Mouse (Mus musculus) ES-E14 (cell line): ENCODE results near the gene Ppp2r2c. TPM values are rescaled to one million over a fixed set of nuclear protein-coding genes. Genes with fewer than 3 reads are reported as not detected.

Source experiments
- DNase-seq: peaks from one replicate; pipeline ENCODE4 v3.0.0-alpha.2; 2013; ENCODE audit warnings: low read depth, low spot score
- H3K27ac ChIP-seq: 2 replicates; pipeline ENCODE4 v1.5.1; 2012; ENCODE audit warnings: low read depth, mild to moderate bottlenecking, low read length, moderate library complexity, mixed read lengths; ENCODE audit not compliant: poor library complexity, insufficient read depth, severe bottlenecking
- H3K36me3 ChIP-seq: 2 replicates; pipeline ENCODE4 v1.6.1; 2012; ENCODE audit warnings: mild to moderate bottlenecking, low read length, moderate library complexity, mixed read lengths; ENCODE audit not compliant: control insufficient read depth, poor library complexity, insufficient read depth, severe bottlenecking
- H3K4me1 ChIP-seq, 2 experiments: fragments of 150-350 bp in 1 of 2; sonication (generic) in 1 of 2; 2 replicates each; pipeline ENCODE4 v1.6.1; 2012; ENCODE audit warnings: low read length in 2 of 2, mild to moderate bottlenecking in 1 of 2, mixed read lengths in 1 of 2; ENCODE audit not compliant: control insufficient read depth in 2 of 2, insufficient read depth in 2 of 2, poor library complexity in 1 of 2
- H3K4me3 ChIP-seq, 2 experiments: fragments of 150-350 bp in 1 of 2; sonication (generic) in 1 of 2; 2 replicates each; pipeline ENCODE4 v1.5.1; 2012; ENCODE audit warnings: low read length in 2 of 2, low read depth in 1 of 2, mild to moderate bottlenecking in 1 of 2, mixed read lengths in 1 of 2; ENCODE audit not compliant: insufficient read depth in 1 of 2, poor library complexity in 1 of 2, severe bottlenecking in 1 of 2
- H3K9ac ChIP-seq: 2 replicates; pipeline ENCODE4 v1.6.1; 2012; ENCODE audit warnings: low read depth, mild to moderate bottlenecking, low read length, mixed read lengths; ENCODE audit not compliant: poor library complexity, insufficient read depth, severe bottlenecking
- H3K9me3 ChIP-seq: fragments of 150-350 bp; sonication (generic); 2 replicates; pipeline ENCODE4 v1.6.1; 2012; ENCODE audit warnings: low read depth, mild to moderate bottlenecking, low read length; ENCODE audit not compliant: control insufficient read depth, insufficient read depth
- CHD2 ChIP-seq: IDR thresholded peaks from 2 replicates; pipeline ENCODE4 v1.6.1; 2014; ENCODE audit warnings: mild to moderate bottlenecking, low read depth, low read length, inconsistent platforms
- HCFC1 ChIP-seq: IDR thresholded peaks from 2 replicates; pipeline ENCODE4 v1.6.1; 2012; ENCODE audit warnings: low read length, inconsistent platforms, borderline replicate concordance; ENCODE audit not compliant: insufficient read depth
- MAFK ChIP-seq: IDR thresholded peaks from 2 replicates; pipeline ENCODE4 v1.6.1; 2014; ENCODE audit warnings: mild to moderate bottlenecking, low read depth, low read length, inconsistent platforms; ENCODE audit not compliant: insufficient read depth
- ZC3H11A ChIP-seq: IDR thresholded peaks from 2 replicates; pipeline ENCODE4 v1.6.1; 2012; ENCODE audit warnings: low read depth, mild to moderate bottlenecking, inconsistent platforms, low read length, borderline replicate concordance
- ZNF384 ChIP-seq: IDR thresholded peaks from 2 replicates; pipeline ENCODE4 v1.6.1; 2012; ENCODE audit warnings: low read depth, low read length, inconsistent platforms
- in situ Hi-C, 2 experiments: fragments of 600-800 bp; cut with MboI; formaldehyde crosslinking; loops; one replicate each; pipeline ENCODE4 v1.15.1; 2025; ENCODE audit warnings: low sequenced_read_pairs in 2 of 2, inconsistent platforms in 1 of 2; ENCODE audit not compliant: unreplicated experiment in 2 of 2
- total RNA-seq: library from RNA; depleted of rRNA; stranded (reverse); fragments of 300-350 nt; gene quantifications from 2 replicates; pipeline ENCODE4 v1.2.3, GENCODE M21; 2012; rRNA removed

Ppp2r2c gene
- 7.3 and 8.1 TPM in 2 replicates for total RNA-seq

- H3K27ac ChIP-seq = no peak within 1 kb of the TSS
- peak within 1 kb of the TSS; percentile 54 for H3K9ac ChIP-seq
- no peaks in the 10 kb centered on the region for H3K9me3 ChIP-seq
- in situ Hi-C loops = no loop called here
- H3K36me3 ChIP-seq = no peaks in the 10 kb centered on the region
- TF ChIP-seq ZNF384 = no peak
- no peak for TF ChIP-seq CHD2
- TF ChIP-seq HCFC1 = no peak
- TF ChIP-seq ZC3H11A = no peak
- no peak for TF ChIP-seq MAFK
- H3K4me3 ChIP-seq = peak within 1 kb of the TSS; percentile 72 to 74
- peaks cover 0 to 2% of the 10 kb centered on the region in 2 experiments; a peak in 1 of 4 replicates for H3K4me1 ChIP-seq
- no peak for DNase-seq
Measured at GRCm38 (mm10) chr5:36868266-36869090, at the start of gene Ppp2r2c. Ppp2r2c (plus strand) TSS chr5:36868513.

GRCm38 (mm10) chr5:36819742-36820141 lies 48.6 kb upstream of the Ppp2r2c start:
- in situ Hi-C loops = no loop called here
- Histone ChIP-seq H3K27ac (no peak overlapping the region), H3K36me3 (peaks cover 3% of the 10 kb centered on the region; the same call in 1 of the 2 replicates), H3K4me1 (peaks cover 0 to 2% of the 10 kb centered on the region in 2 experiments; a peak in 1 of 4 replicates), H3K9ac (no peak overlapping the region), H3K9me3 (no peaks in the 10 kb centered on the region), H3K4me3 (no peak overlapping the region)
- no peak for DNase-seq
- TF ChIP-seq ZNF384 = no peak

- peaks cover 0 to 2% of the 10 kb centered on the region in 2 experiments; a peak in 1 of 4 replicates for H3K4me1 ChIP-seq
- H3K9ac ChIP-seq = no peak overlapping the region
- no peak; the same call in 1 of the 2 replicates for TF ChIP-seq ZC3H11A
- no peak for TF ChIP-seq MAFK
- TF ChIP-seq HCFC1 = no peak
- no peak for TF ChIP-seq ZNF384
- no peak for TF ChIP-seq CHD2
- no peak overlapping the region for H3K27ac ChIP-seq
- H3K9me3 ChIP-seq = no peaks in the 10 kb centered on the region
- H3K36me3 ChIP-seq = peaks cover 3% of the 10 kb centered on the region; the same call in 1 of the 2 replicates
- in situ Hi-C loops = no loop called here
- no peak overlapping the region for H3K4me3 ChIP-seq
- DNase-seq = peak; percentile 65
Measured at GRCm38 (mm10) chr5:36820142-36820541, 48.2 kb upstream of the Ppp2r2c start.

- Histone ChIP-seq H3K27ac (no peak overlapping the region), H3K4me1 (peaks cover 0 to 2% of the 10 kb centered on the region in 2 experiments; a peak in 1 of 4 replicates), H3K9ac (no peak overlapping the region), H3K4me3 (no peak overlapping the region), H3K36me3 (peaks cover 10% of the 10 kb centered on the region; the same call in 1 of the 2 replicates), H3K9me3 (no peaks in the 10 kb centered on the region)
- no peak for DNase-seq
- no peak for TF ChIP-seq ZNF384
- no peak for TF ChIP-seq CHD2
- TF ChIP-seq HCFC1 = no peak
- TF ChIP-seq MAFK = no peak
- TF ChIP-seq ZC3H11A = no peak
- in situ Hi-C loops = no loop called here
Measured at GRCm38 (mm10) chr5:36822907-36823306, 45.4 kb upstream of the Ppp2r2c start.
